In the genomic region with DNA sequence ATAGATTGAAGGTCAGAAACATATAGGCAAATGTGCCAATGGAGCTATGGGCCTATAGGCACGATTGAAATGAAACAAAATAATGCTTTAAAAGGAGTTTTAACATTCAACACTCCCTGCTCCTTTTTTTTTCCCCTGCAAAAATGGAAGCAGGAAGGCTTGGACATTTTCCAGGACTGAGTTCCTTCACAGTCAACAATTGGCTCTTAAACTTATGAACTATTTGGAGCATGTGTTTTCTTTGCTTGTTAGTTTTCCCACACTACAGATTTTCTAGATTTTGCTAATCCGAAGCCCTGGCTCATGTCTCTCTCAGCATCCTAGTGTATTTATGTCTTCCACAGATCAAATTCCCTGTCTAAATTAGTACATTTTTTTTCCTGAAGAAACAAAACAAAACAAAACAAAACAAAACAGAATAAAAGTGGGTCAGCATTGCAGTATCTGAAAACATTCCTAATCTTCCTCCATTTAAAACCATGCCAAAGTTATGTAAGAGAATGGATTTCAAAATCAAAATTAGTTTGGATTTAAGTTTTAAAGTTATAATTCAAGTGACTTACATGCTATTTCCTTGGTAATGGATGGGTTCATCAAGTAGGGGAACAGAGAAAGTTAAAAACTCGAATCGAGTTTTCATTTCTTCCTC, we compare ENCODE assay signal across 12 mouse cellular contexts. TPM values are rescaled to one million over a fixed set of nuclear protein-coding genes. Genes with fewer than 3 reads are reported as not detected.
A peak's percentile ranks its signal among the peaks of the same experiment; 100 is the strongest.
DNase-seq lines count a peak whose midpoint lies in the region; ATAC-seq and TF ChIP-seq lines count a peak whose summit lies in the region.
"Had no signal": no experiment of that assay in that cellular context is flagged by ENCODE, and none has a peak within 500 bp of the region (broad histone marks: within the 10 kb centered on the region; RNA-seq: fewer than 3 reads in every experiment).

No protein-coding gene starts in this region.

- H3K27me3 ChIP-seq in kidney, embryonic 15.5 days, result no peaks in the 10 kb centered on the region
- H3K27me3 ChIP-seq in heart, embryonic 16.5 days (ENCODE audit: control insufficient read depth, insufficient read depth, low read length), result no peaks in the 10 kb centered on the region
- H3K27me3 ChIP-seq: embryonic facial prominence, embryonic 12.5 days; midbrain, embryonic 15.5 days; neural tube, embryonic 13.5 days had no signal

- 66% methylated on average over 4 of the region's 4 CpGs for WGBS in kidney, embryonic 15.5 days
- WGBS in heart, embryonic 16.5 days, result 64% methylated on average over 4 of the region's 4 CpGs

- no peak overlapping the region for H3K4me3 ChIP-seq in kidney, embryonic 15.5 days (replicated peaks)
- H3K4me3 ChIP-seq in heart, embryonic 16.5 days (ENCODE audit: low read length), result no peak overlapping the region
- H3K4me3 ChIP-seq: embryonic facial prominence, embryonic 12.5 days; midbrain, embryonic 15.5 days; neural tube, embryonic 13.5 days had no signal

- H3K4me1 ChIP-seq in kidney, embryonic 15.5 days, result no peaks in the 10 kb centered on the region
- H3K4me1 ChIP-seq in heart, embryonic 16.5 days (ENCODE audit: control insufficient read depth, insufficient read depth, low read length), result no peaks in the 10 kb centered on the region; the same call in 1 of the 2 replicates
- H3K4me1 ChIP-seq: embryonic facial prominence, embryonic 12.5 days; midbrain, embryonic 15.5 days; neural tube, embryonic 13.5 days had no signal

- no peak for DNase-seq in kidney, postnatal 4 days
- DNase-seq in brain, embryonic 14.5 days (ENCODE audit: low read depth), result peak; percentile 31
- DNase-seq in lung, postnatal 25 days (ENCODE audit: low spot score), result peak; percentile 35
- no peak for DNase-seq in cerebellum, postnatal 25 days
- DNase-seq in left cerebral cortex, postnatal 14 days (ENCODE audit: low spot score in 2 of 2), result no peak
- DNase-seq: cerebellum, adult 2 months; left cerebral cortex, postnatal 4 days had no signal

- H3K27ac ChIP-seq in kidney, embryonic 15.5 days, result peak overlapping the region; percentile 73
- peak overlapping the region; percentile 32 for H3K27ac ChIP-seq in heart, embryonic 16.5 days (ENCODE audit: low read length)
- H3K27ac ChIP-seq: embryonic facial prominence, embryonic 12.5 days; midbrain, embryonic 15.5 days; neural tube, embryonic 13.5 days had no signal

- H3K9ac ChIP-seq in kidney, embryonic 15.5 days, result no peak overlapping the region
- H3K9ac ChIP-seq in heart, embryonic 16.5 days (ENCODE audit: low read length), result no peak overlapping the region
- H3K9ac ChIP-seq: embryonic facial prominence, embryonic 12.5 days; midbrain, embryonic 15.5 days; neural tube, embryonic 13.5 days had no signal

- intact Hi-C loops in left cerebral cortex, postnatal 14 days (cut with DNase I), result no loop called here

- no peak for TF ChIP-seq CTCF in brain, embryonic 14.5 days (IDR thresholded peaks at IDR 0.05; ENCODE audit: borderline replicate concordance, extremely low read depth, insufficient read depth, insufficient read length)

- H3K4me2 ChIP-seq in kidney, embryonic 15.5 days, result no peak overlapping the region
- no peak overlapping the region for H3K4me2 ChIP-seq in heart, embryonic 16.5 days (ENCODE audit: low read depth, low read length)
- H3K4me2 ChIP-seq: embryonic facial prominence, embryonic 12.5 days; midbrain, embryonic 15.5 days; neural tube, embryonic 13.5 days had no signal

- no peak for TF ChIP-seq POLR2A in brain, embryonic 14.5 days (IDR thresholded peaks at IDR 0.05; ENCODE audit: borderline replicate concordance, extremely low read depth, insufficient read depth, insufficient read length, poor library complexity, severe bottlenecking)

- H3K9me3 ChIP-seq in kidney, embryonic 15.5 days (replicated peaks), result no peaks in the 10 kb centered on the region
- H3K9me3 ChIP-seq in heart, embryonic 16.5 days (replicated peaks; ENCODE audit: control insufficient read depth, low read length), result no peaks in the 10 kb centered on the region
- H3K9me3 ChIP-seq: embryonic facial prominence, embryonic 12.5 days; midbrain, embryonic 15.5 days; neural tube, embryonic 13.5 days had no signal

- ATAC-seq in kidney, embryonic 15.5 days (replicated peaks; ENCODE audit: low FRiP score), result no peak
- ATAC-seq in heart, embryonic 16.5 days (replicated peaks; ENCODE audit: extremely low read depth, insufficient read depth, low FRiP score), result no peak
- ATAC-seq: midbrain, embryonic 15.5 days had no signal

- H3K36me3 ChIP-seq in kidney, embryonic 15.5 days, result no peaks in the 10 kb centered on the region
- H3K36me3 ChIP-seq in heart, embryonic 16.5 days (ENCODE audit: control insufficient read depth, insufficient read depth), result no peaks in the 10 kb centered on the region
- H3K36me3 ChIP-seq: embryonic facial prominence, embryonic 12.5 days; midbrain, embryonic 15.5 days; neural tube, embryonic 13.5 days had no signal

RNA-seq across cellular contexts. Expression of gene AI429214, which starts 43.5 kb away (rescaled TPM):
- 0.14 and 0.31 TPM in 2 replicates for polyA plus RNA-seq in kidney, embryonic 15.5 days (2015; fragmentation: Nextera tagmentation; extraction: Ambion mirVana)
- polyA plus RNA-seq in brain, embryonic 14.5 days (2012; rRNA removed), result 3.0 and 3.1 TPM in 2 replicates
- polyA plus RNA-seq in heart, embryonic 16.5 days (2015; fragmentation: Nextera tagmentation; extraction: Ambion mirVana), result 0.09 and 0.17 TPM in 2 replicates
- 1 to 10 TPM; 4.1 to 4.2 TPM for total RNA-seq in left cerebral cortex, postnatal 14 days (2021)

Comparison
In these comparisons a context has a peak if more than half of its experiments do, and no peak if none do; other contexts are left out.
1. DNase-seq: peak in brain, embryonic 14.5 days (single experiment) and lung, postnatal 25 days (single experiment); none in kidney, postnatal 4 days (0 of 2), cerebellum, postnatal 25 days (0 of 2) and left cerebral cortex, postnatal 14 days (0 of 2).